Mouse (Mus musculus): Measurements from ENCODE around the gene Ksr2. TPM values are rescaled to one million over a fixed set of nuclear protein-coding genes. Genes with fewer than 3 reads are reported as not detected.

Ksr2 gene
- under 1 TPM in 1 of 2 experiments, not detected in 1; 0.11 TPM for total RNA-seq (2023)

GRCm38 (mm10) chr5:117413507-117414501 lies at the start of gene Ksr2:
Gene Ksr2, plus strand, starts transcription at chr5:117414000.

GRCm38 (mm10) chr5:117388877-117389276 lies 24.9 kb upstream of the Ksr2 start, which contains the start of gene Rfc5:
Gene Rfc5, minus strand, starts transcription at chr5:117389047.

GRCm38 (mm10) chr5:117780681-117781080 lies 366.9 kb downstream of the Ksr2 start, which contains the start of gene Nos1:
Gene Nos1, plus strand, starts transcription at chr5:117781032.

Other genes with a start within 250 kb of the Ksr2 start
- 10 to 100 TPM; 44.7 to 50.9 TPM for gene Pebp1, start 126.4 kb upstream of the Ksr2 start, total RNA-seq (2023)
- gene Vsig10, start 94.9 kb upstream of the Ksr2 start, total RNA-seq (2023) = 1 to 10 TPM; 7.2 to 9.7 TPM
- 10 to 100 TPM; 38.2 to 39.0 TPM for gene Wsb2, start 56.7 kb upstream of the Ksr2 start, total RNA-seq (2023)
- gene Rfc5, start 25.0 kb upstream of the Ksr2 start, total RNA-seq (2023) = 10 to 100 TPM; 25.2 to 30.4 TPM